ENCODE assay signal across 20 mouse cellular contexts in genomic region chr1:189575525-189576240, GRCm38 (mm10).
DNase-seq lines count a peak whose midpoint lies in the region; ATAC-seq and TF ChIP-seq lines count a peak whose summit lies in the region.
"Had no signal": no experiment of that assay in that cellular context is flagged by ENCODE, and none has a peak within 500 bp of the region (broad histone marks: within the 10 kb centered on the region; RNA-seq: fewer than 3 reads in every experiment).

No protein-coding gene starts in this region.

- intact Hi-C loops in heart, postnatal 10 days (cut with DNase I) = loop anchor here (5.0 kb wide), 2 partner anchors 258 to 328 kb away; no protein-coding TSS in a partner anchor

- 89% methylated on average over 10 of the region's 10 CpGs for WGBS in intestine, embryonic 16.5 days
- WGBS in intestine, embryonic 15.5 days = 86% methylated on average over 10 of the region's 10 CpGs

- no peak overlapping the region for H3K9ac ChIP-seq in intestine, embryonic 16.5 days (ENCODE audit: low read depth, low read length)
- H3K9ac ChIP-seq in intestine, embryonic 15.5 days = no peak overlapping the region

- no peak for TF ChIP-seq POLR2A in embryonic fibroblast, embryonic 13.5 days (IDR thresholded peaks at IDR 0.05; ENCODE audit: low read depth, low read length)

- no peaks in the 10 kb centered on the region for H3K9me3 ChIP-seq in intestine, embryonic 16.5 days (ENCODE audit: control insufficient read depth, low read length)
- no peaks in the 10 kb centered on the region for H3K9me3 ChIP-seq in intestine, embryonic 15.5 days
- H3K9me3 ChIP-seq: midbrain, embryonic 10.5 days had no signal

- H3K4me2 ChIP-seq in intestine, embryonic 16.5 days (ENCODE audit: low read depth, low read length) = no peak overlapping the region
- H3K4me2 ChIP-seq in intestine, embryonic 15.5 days (replicated peaks) = no peak overlapping the region

- no peaks in the 10 kb centered on the region for H3K36me3 ChIP-seq in intestine, embryonic 16.5 days (ENCODE audit: control insufficient read depth, insufficient read depth, low read length)
- H3K36me3 ChIP-seq in intestine, embryonic 15.5 days = no peaks in the 10 kb centered on the region
- H3K36me3 ChIP-seq: G1E; hindbrain, embryonic 10.5 days; midbrain, embryonic 10.5 days had no signal

- peak overlapping the region; percentile 30 for H3K27ac ChIP-seq in intestine, embryonic 16.5 days (ENCODE audit: low read length)
- H3K27ac ChIP-seq in intestine, embryonic 15.5 days = no peak overlapping the region
- peak overlapping the region; percentile 70 for H3K27ac ChIP-seq in embryonic fibroblast, embryonic 13.5 days (ENCODE audit: insufficient read depth, low read length)
- H3K27ac ChIP-seq: hindbrain, embryonic 10.5 days; hindbrain, postnatal 0 days; midbrain, embryonic 10.5 days; stomach, postnatal 0 days had no signal

- H3K4me3 ChIP-seq in intestine, embryonic 16.5 days (ENCODE audit: low read length) = no peak overlapping the region
- no peak overlapping the region for H3K4me3 ChIP-seq in intestine, embryonic 15.5 days (replicated peaks)
- no peak overlapping the region for H3K4me3 ChIP-seq in embryonic fibroblast, embryonic 13.5 days (ENCODE audit: insufficient read depth, low read length)
- H3K4me3 ChIP-seq: hindbrain, embryonic 10.5 days; midbrain, embryonic 10.5 days; myocyte had no signal

- no peak for ATAC-seq in intestine, embryonic 16.5 days
- no peak for ATAC-seq in intestine, embryonic 15.5 days
- ATAC-seq: hindbrain, postnatal 0 days; lung, postnatal 0 days; midbrain, embryonic 16.5 days had no signal

- DNase-seq in heart, adult 8-10 months (ENCODE audit: low spot score) = peak; percentile 58
- peak; percentile 51 to 64 for DNase-seq in heart, postnatal 10 days
- DNase-seq in Muller cell, postnatal 12 days (ENCODE audit: inconsistent ontology term) = no peak
- DNase-seq in ovary, postnatal 14 days (ENCODE audit: low spot score) = no peak
- DNase-seq: adrenal gland, adult 8-10 months; B cell, adult 2 months; cerebellum, adult 11-12 months; cerebellum, postnatal 10 days had no signal

- peaks cover 6% of the 10 kb centered on the region; the same call in 1 of the 2 replicates for H3K4me1 ChIP-seq in intestine, embryonic 16.5 days (ENCODE audit: control insufficient read depth, insufficient read depth, low read length)
- 0 out of 2 replicates have a peak, but pooled peaks cover 9% of the 10 kb centered on the region for H3K4me1 ChIP-seq in intestine, embryonic 15.5 days (replicated peaks)
- peaks cover 13% of the 10 kb centered on the region for H3K4me1 ChIP-seq in embryonic fibroblast, embryonic 13.5 days (ENCODE audit: control insufficient read depth, insufficient read depth, low read length)

- no peak for TF ChIP-seq CTCF in embryonic fibroblast, embryonic 13.5 days (IDR thresholded peaks at IDR 0.05; ENCODE audit: borderline replicate concordance, insufficient read depth, low read length)

- no peaks in the 10 kb centered on the region for H3K27me3 ChIP-seq in intestine, embryonic 16.5 days (replicated peaks; ENCODE audit: control insufficient read depth, insufficient read depth, low read length)
- H3K27me3 ChIP-seq in intestine, embryonic 15.5 days (replicated peaks) = no peaks in the 10 kb centered on the region
- H3K27me3 ChIP-seq: CH12.LX had no signal

Comparison
In these comparisons a context has a peak if more than half of its experiments do, and no peak if none do; other contexts are left out.
1. DNase-seq: peak in heart, adult 8-10 months (single experiment) and heart, postnatal 10 days (2 of 2); none in Muller cell, postnatal 12 days (single experiment) and ovary, postnatal 14 days (single experiment).